Mouse (Mus musculus): ENCODE measurements at regions not wholly inside any gene's neighbourhood (a gene's known extent, or its start where the extent isn't known, plus 50 kb on each side); places are given as distances from the start of the nearest gene placed in this dataset.

DNA sequence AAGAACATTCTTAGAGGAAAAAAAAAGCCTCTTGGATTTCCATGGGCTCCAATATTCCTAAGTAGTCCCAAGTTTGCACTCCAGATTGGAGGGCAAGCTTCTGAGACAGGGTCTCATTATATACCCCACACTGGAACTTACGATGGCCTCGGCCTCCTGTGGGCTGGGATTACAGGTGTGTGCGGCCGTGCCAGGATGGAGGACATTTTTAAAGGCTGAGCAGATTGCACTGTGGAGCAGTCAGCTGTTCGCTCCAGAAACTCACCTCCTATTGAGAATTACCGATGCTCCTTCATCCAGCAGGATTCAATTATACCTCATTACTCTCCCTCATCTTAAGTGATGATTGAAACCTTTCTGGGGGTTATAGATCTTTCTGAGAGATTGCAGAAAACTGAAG lies 53.3 kb upstream of the Zc3h12a start:
- DNase-seq (ENCODE audit: extremely low spot score in 1 of 2, low spot score in 2 of 2): no peak
- intact Hi-C loops (cut with DNase I): no loop called here

DNA sequence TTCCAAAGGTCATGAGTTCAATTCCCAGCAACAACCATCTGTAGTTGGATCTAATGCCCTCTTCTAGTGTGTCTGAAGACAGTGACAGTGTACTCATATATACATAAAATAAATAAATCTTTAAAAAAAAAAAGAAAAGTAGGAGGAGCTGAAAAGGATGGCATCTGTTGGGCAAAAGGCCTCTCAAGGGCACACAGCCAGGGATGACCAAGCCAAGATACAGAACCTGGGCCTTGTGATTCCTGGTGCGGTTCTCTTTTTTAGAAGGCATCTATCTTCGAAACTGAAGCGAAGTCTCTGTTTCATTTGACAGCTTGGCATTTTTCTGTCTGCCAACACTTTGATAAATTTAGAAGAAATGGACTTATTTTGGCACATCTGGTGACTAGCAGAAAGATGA lies 50.9 kb upstream of the Zc3h12a start:
- no peak for DNase-seq (ENCODE audit: extremely low spot score in 1 of 2, low spot score in 2 of 2)
- intact Hi-C loops (cut with DNase I): no loop called here

DNA sequence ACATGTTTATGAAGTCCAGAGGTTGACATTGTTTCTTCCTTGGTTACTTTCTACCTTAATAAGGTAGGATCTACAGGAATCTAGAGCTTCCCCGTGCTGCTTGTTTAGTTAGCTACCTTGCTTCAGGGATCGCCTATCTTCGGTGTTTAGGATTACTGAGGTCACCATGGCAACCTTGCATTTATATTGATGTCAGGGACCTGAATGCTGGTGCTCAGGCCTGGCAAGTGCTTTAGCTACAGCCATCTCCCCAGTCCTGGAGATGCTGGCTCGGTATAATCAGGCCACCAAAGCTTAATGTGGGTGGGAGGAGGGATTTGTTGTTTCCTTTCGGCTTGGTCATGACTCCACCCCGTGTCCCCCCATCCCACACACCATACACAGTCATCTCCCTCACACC lies 50.0 kb upstream of the Zc3h12a start:
- DNase-seq (ENCODE audit: extremely low spot score in 1 of 2, low spot score in 2 of 2): no peak
- intact Hi-C loops (cut with DNase I): no loop called here
